Mouse (Mus musculus): ENCODE measurements at regions not wholly inside any gene's neighbourhood (a gene's known extent, or its start where the extent isn't known, plus 50 kb on each side); places are given as distances from the start of the nearest gene placed in this dataset.

GRCm38 (mm10) chr13:110540543-110541265 is 145.9 kb downstream of the Plk2 start:
- DNase-seq (ENCODE audit: extremely low spot score, low spot score) = no peak

- DNase-seq (ENCODE audit: extremely low spot score, low spot score) = no peak
Measured at GRCm38 (mm10) chr13:110541288-110542148, 146.7 kb downstream of the Plk2 start.

- DNase-seq (ENCODE audit: extremely low spot score, low spot score) = no peak
Measured at GRCm38 (mm10) chr13:110542303-110543065, 147.6 kb downstream of the Plk2 start.

GRCm38 (mm10) chr13:110545454-110545853 is 150.6 kb downstream of the Plk2 start:
- DNase-seq (ENCODE audit: extremely low spot score, low spot score) = no peak

GRCm38 (mm10) chr13:110555529-110556319 is 160.9 kb downstream of the Plk2 start:
- DNase-seq (ENCODE audit: extremely low spot score, low spot score) = no peak

GRCm38 (mm10) chr13:110556355-110557095 is 161.7 kb downstream of the Plk2 start:
- no peak for DNase-seq (ENCODE audit: extremely low spot score, low spot score)

GRCm38 (mm10) chr13:110557930-110558727 is 163.3 kb downstream of the Plk2 start:
- DNase-seq (ENCODE audit: extremely low spot score, low spot score) = no peak

GRCm38 (mm10) chr13:110560566-110560965 is 165.7 kb downstream of the Plk2 start:
- no peak for DNase-seq (ENCODE audit: extremely low spot score, low spot score)

- no peak for DNase-seq (ENCODE audit: extremely low spot score, low spot score)
Measured at GRCm38 (mm10) chr13:110562499-110562898, 167.7 kb downstream of the Plk2 start.

GRCm38 (mm10) chr13:110562902-110563301 is 168.1 kb downstream of the Plk2 start:
- no peak for DNase-seq (ENCODE audit: extremely low spot score, low spot score)

- no peak for DNase-seq (ENCODE audit: extremely low spot score, low spot score)
Measured at GRCm38 (mm10) chr13:110563967-110564366, 169.1 kb downstream of the Plk2 start.

GRCm38 (mm10) chr13:110568482-110569179 is 173.8 kb downstream of the Plk2 start:
- DNase-seq (ENCODE audit: extremely low spot score, low spot score) = no peak

- DNase-seq (ENCODE audit: extremely low spot score, low spot score) = no peak
Measured at GRCm38 (mm10) chr13:110569180-110569512, 174.3 kb downstream of the Plk2 start.

- DNase-seq (ENCODE audit: extremely low spot score, low spot score) = no peak
Measured at GRCm38 (mm10) chr13:110570386-110570785, 175.5 kb downstream of the Plk2 start.

- DNase-seq (ENCODE audit: extremely low spot score, low spot score) = no peak
Measured at GRCm38 (mm10) chr13:110573360-110574065, 178.7 kb downstream of the Plk2 start.

- DNase-seq (ENCODE audit: extremely low spot score, low spot score) = no peak
Measured at GRCm38 (mm10) chr13:110574764-110575471, 180.1 kb downstream of the Plk2 start.

- DNase-seq (ENCODE audit: extremely low spot score, low spot score) = no peak
Measured at GRCm38 (mm10) chr13:110578159-110578558, 183.3 kb downstream of the Plk2 start.

GRCm38 (mm10) chr13:110580166-110580565 is 185.3 kb downstream of the Plk2 start:
- no peak for DNase-seq (ENCODE audit: extremely low spot score, low spot score)
